Comparison of ENCODE assay signal across 8 mouse cellular contexts in genomic region chrX:158043844-158044140, GRCm38 (mm10). TPM values are rescaled to one million over a fixed set of nuclear protein-coding genes. Genes with fewer than 3 reads are reported as not detected.
DNase-seq lines count a peak whose midpoint lies in the region; ATAC-seq and TF ChIP-seq lines count a peak whose summit lies in the region.
"Had no signal": no experiment of that assay in that cellular context is flagged by ENCODE, and none has a peak within 500 bp of the region (broad histone marks: within the 10 kb centered on the region; RNA-seq: fewer than 3 reads in every experiment).

No protein-coding gene starts in this region.

- H3K27ac ChIP-seq in left cerebral cortex, adult 2 months = peak overlapping the region; percentile 90
- H3K27ac ChIP-seq in embryonic facial prominence, embryonic 15.5 days (replicated peaks) = no peak overlapping the region
- peak overlapping the region; percentile 74; the same call in 1 of the 2 replicates for H3K27ac ChIP-seq in hindbrain, postnatal 0 days
- H3K27ac ChIP-seq in midbrain, postnatal 0 days (ENCODE audit: low read depth, low read length) = peak overlapping the region; percentile 63; the same call in 1 of the 2 replicates

- intact Hi-C loops in left cerebral cortex, adult 2 months (cut with DNase I) = loop anchor here (1.0 to 10.0 kb wide), 6 partner anchors 193 to 879 kb away; no protein-coding TSS in a partner anchor

- 25% methylated on average over 13 of the region's 13 CpGs for WGBS in embryonic facial prominence, embryonic 15.5 days
- WGBS in hindbrain, postnatal 0 days = 29% methylated on average over 13 of the region's 13 CpGs
- 24% methylated on average over 13 of the region's 13 CpGs for whole genome bisulfite sequencing in midbrain, postnatal 0 days

- no peak overlapping the region for H3K9ac ChIP-seq in embryonic facial prominence, embryonic 15.5 days
- H3K9ac ChIP-seq in hindbrain, postnatal 0 days (replicated peaks; ENCODE audit: low read length) = peak overlapping the region; percentile 59
- H3K9ac ChIP-seq in midbrain, postnatal 0 days (replicated peaks; ENCODE audit: low read length, poor library complexity, severe bottlenecking) = peak overlapping the region; percentile 60

- H3K27me3 ChIP-seq in embryonic facial prominence, embryonic 15.5 days = no peaks in the 10 kb centered on the region
- H3K27me3 ChIP-seq in hindbrain, postnatal 0 days (ENCODE audit: insufficient read depth, low read length) = no peaks in the 10 kb centered on the region
- no peaks in the 10 kb centered on the region for H3K27me3 ChIP-seq in midbrain, postnatal 0 days (ENCODE audit: insufficient read depth, low read length)

- TF ChIP-seq CTCF in left cerebral cortex, adult 2 months (IDR thresholded peaks at IDR 0.05) = no peak
- TF ChIP-seq CTCF in hindbrain, postnatal 0 days (IDR thresholded peaks at IDR 0.05; ENCODE audit: low read depth) = no peak
- TF ChIP-seq CTCF in midbrain, postnatal 0 days (IDR thresholded peaks at IDR 0.05) = no peak

- H3K4me3 ChIP-seq in left cerebral cortex, adult 2 months = peak overlapping the region; percentile 58
- peak overlapping the region; percentile 59 for H3K4me3 ChIP-seq in embryonic facial prominence, embryonic 15.5 days (replicated peaks)
- H3K4me3 ChIP-seq in hindbrain, postnatal 0 days (ENCODE audit: low read length) = peak overlapping the region; percentile 56
- peak overlapping the region; percentile 58 for H3K4me3 ChIP-seq in midbrain, postnatal 0 days (ENCODE audit: low read depth, low read length)

- no peaks in the 10 kb centered on the region for H3K9me3 ChIP-seq in embryonic facial prominence, embryonic 15.5 days (replicated peaks)
- no peaks in the 10 kb centered on the region for H3K9me3 ChIP-seq in hindbrain, postnatal 0 days (ENCODE audit: low read length)
- H3K9me3 ChIP-seq in midbrain, postnatal 0 days (ENCODE audit: low read length) = no peaks in the 10 kb centered on the region

- peak in 1 of 2 experiments; percentile 19 for DNase-seq in left cerebral cortex, adult 2 months (ENCODE audit: extremely low spot score in 1 of 2, low spot score in 2 of 2)
- no peak for DNase-seq in left cerebral cortex, adult 18-20 months (ENCODE audit: low spot score in 2 of 2)
- DNase-seq in hindbrain, postnatal 0 days (ENCODE audit: low spot score) = no peak
- peak; percentile 15 for DNase-seq in midbrain, postnatal 0 days (ENCODE audit: low spot score)
- no peak for DNase-seq in spleen, postnatal 14 days (ENCODE audit: low spot score in 2 of 2)
- no peak for DNase-seq in thymus, postnatal 25 days
- DNase-seq: kidney, adult 8-10 months had no signal

- no peaks in the 10 kb centered on the region for H3K36me3 ChIP-seq in embryonic facial prominence, embryonic 15.5 days
- no peaks in the 10 kb centered on the region for H3K36me3 ChIP-seq in hindbrain, postnatal 0 days (ENCODE audit: insufficient read depth, low read length)
- H3K36me3 ChIP-seq in midbrain, postnatal 0 days (ENCODE audit: insufficient read depth, low read length) = no peaks in the 10 kb centered on the region

- peak overlapping the region; percentile 70 for H3K4me2 ChIP-seq in embryonic facial prominence, embryonic 15.5 days (replicated peaks)
- peak overlapping the region; percentile 60 for H3K4me2 ChIP-seq in hindbrain, postnatal 0 days (ENCODE audit: low read depth, low read length)
- peak overlapping the region; percentile 55 for H3K4me2 ChIP-seq in midbrain, postnatal 0 days (ENCODE audit: low read depth, low read length, poor library complexity, severe bottlenecking)

- no peaks in the 10 kb centered on the region for H3K4me1 ChIP-seq in embryonic facial prominence, embryonic 15.5 days
- no peaks in the 10 kb centered on the region for H3K4me1 ChIP-seq in hindbrain, postnatal 0 days (ENCODE audit: insufficient read depth, low read length)
- H3K4me1 ChIP-seq in midbrain, postnatal 0 days (ENCODE audit: insufficient read depth, low read length) = no peaks in the 10 kb centered on the region

- no peak for ATAC-seq in embryonic facial prominence, embryonic 15.5 days (ENCODE audit: insufficient number of reproducible peaks, low FRiP score, low TSS enrichment, low read depth)
- ATAC-seq in hindbrain, postnatal 0 days = no peak
- ATAC-seq in midbrain, postnatal 0 days (ENCODE audit: low FRiP score) = no peak

RNA-seq across cellular contexts. Expression of gene Cnksr2, which starts 0.7 kb away (rescaled TPM):
- total RNA-seq in left cerebral cortex, adult 2 months (2021) = 100 to 1,000 TPM; 215 to 250 TPM
- total RNA-seq in left cerebral cortex, adult 18-20 months (2021) = 100 to 1,000 TPM; 218 to 222 TPM
- 2.4 and 2.5 TPM in 2 replicates for polyA plus RNA-seq in embryonic facial prominence, embryonic 15.5 days (2015; fragmentation: Nextera tagmentation; extraction: Ambion mirVana)
- total RNA-seq in hindbrain, postnatal 0 days (2014; rRNA removed) = 13.5 and 15.3 TPM in 2 replicates
- 6.9 and 7.0 TPM in 2 replicates for polyA plus RNA-seq in hindbrain, postnatal 0 days (2015; fragmentation: Nextera tagmentation; extraction: Ambion mirVana)
- 14.3 and 18.3 TPM in 2 replicates for total RNA-seq in midbrain, postnatal 0 days (2014; rRNA removed)
- 6.2 and 7.1 TPM in 2 replicates for polyA plus RNA-seq in midbrain, postnatal 0 days (2015; fragmentation: Nextera tagmentation; extraction: Ambion mirVana)

Comparison
In these comparisons a context has a peak if more than half of its experiments do, and no peak if none do; other contexts are left out.
1. RNA of gene Cnksr2, which starts 0.7 kb away (total RNA-seq): 215 to 250 TPM in left cerebral cortex, adult 2 months and 218 to 222 TPM in left cerebral cortex, adult 18-20 months; 13.5 to 15.3 TPM in hindbrain, postnatal 0 days and 14.3 to 18.3 TPM in midbrain, postnatal 0 days; every median in the first group is over 10 times any median in the second.
2. Peak in every context shown above with its lines, with median percentiles within 50 percentile points of each other: H3K4me3 ChIP-seq and H3K4me2 ChIP-seq.